Mouse (Mus musculus) testis, postnatal 14 days (tissue): ENCODE results near the gene Bub1b.

ENCODE experiments used
- DNase-seq: peaks from one replicate; pipeline ENCODE4 v3.0.0; 2021; ENCODE audit warnings: low spot score

Bub1b gene

DNA sequence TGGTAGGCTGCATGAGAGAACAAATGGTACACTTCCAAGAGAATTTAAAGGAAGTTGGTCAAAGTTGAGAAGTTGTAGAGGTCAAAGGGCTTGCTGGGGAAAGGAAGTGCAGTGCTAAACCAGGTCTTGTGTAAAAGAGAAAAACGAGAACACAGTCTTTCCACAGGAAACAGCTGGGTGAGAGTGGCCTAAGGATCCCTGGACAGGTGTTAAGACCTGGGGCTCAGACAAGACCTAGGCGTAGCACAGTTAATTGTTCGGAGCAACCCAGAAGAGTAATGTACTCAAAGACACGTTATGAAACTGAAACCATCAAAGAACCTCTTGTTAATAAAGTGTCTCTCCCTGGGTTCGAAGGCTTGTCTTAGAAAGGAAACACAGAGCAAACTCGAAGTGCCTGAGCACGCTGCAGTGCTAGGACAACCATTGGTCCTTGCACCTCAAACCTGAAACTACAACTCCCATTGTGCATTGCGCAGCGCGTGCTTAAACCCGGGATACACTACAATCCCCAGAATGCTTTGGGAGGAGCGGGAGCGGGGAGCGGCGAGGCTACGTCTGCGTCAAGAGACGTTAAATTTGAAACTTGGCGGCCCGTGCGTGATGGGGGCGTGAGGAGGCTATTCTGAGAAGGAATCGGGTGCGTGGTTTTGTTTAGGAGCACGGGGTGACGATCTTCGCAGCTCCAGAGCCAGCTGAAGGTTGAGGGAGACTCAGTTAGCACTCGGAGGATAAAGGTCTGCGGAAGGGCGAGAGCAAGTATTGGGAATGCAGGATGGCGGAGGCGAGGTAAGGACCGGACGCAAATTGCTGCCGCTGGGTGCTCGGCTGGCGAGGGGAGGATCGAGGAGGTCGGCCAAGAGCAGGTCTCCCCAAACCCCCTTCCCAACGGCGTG is at the start of gene Bub1b:
Bub1b (plus strand) TSS at position 539 of the 896 bp plus-strand sequence.
- DNase-seq: peak; percentile 91

DNA sequence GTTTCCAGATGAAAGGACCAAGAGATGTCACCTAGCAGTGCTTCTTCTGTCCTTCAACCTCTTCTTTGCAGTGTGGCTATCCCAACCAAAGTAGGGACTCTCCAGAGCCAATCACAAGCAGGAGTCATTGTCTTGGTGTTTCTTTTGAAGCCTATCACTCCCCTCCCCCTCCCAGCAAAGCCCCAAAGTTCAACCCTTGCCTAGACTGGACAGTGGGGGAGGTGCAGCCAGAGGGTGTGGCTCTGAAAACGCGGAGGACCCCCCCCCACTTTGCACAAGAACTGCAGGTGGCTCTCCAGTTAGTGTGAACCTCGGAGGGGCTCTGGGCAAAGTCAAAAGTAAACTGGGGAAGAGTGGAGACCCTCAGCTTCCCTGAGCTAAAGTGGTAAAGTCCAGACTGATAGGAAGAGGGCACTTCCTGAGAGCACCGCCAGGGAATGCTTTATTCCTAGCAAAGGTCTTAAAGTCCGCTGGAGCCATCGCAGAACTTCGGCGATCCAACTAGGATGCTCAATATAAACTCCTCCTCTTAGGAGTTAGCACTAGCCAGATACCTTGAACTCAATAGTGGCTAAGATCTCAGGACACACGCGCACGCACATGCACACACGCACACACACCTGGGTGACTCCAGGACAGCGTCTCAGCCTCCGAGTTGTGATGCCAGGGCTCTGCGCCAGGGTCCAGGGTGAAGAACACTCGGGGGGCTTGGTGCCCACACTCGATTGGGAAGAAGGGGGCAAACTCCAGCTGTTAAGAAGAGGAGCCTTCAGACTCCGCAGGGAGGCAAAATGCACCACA is 49.4 kb upstream of the Bub1b start:
- DNase-seq: no peak

DNA sequence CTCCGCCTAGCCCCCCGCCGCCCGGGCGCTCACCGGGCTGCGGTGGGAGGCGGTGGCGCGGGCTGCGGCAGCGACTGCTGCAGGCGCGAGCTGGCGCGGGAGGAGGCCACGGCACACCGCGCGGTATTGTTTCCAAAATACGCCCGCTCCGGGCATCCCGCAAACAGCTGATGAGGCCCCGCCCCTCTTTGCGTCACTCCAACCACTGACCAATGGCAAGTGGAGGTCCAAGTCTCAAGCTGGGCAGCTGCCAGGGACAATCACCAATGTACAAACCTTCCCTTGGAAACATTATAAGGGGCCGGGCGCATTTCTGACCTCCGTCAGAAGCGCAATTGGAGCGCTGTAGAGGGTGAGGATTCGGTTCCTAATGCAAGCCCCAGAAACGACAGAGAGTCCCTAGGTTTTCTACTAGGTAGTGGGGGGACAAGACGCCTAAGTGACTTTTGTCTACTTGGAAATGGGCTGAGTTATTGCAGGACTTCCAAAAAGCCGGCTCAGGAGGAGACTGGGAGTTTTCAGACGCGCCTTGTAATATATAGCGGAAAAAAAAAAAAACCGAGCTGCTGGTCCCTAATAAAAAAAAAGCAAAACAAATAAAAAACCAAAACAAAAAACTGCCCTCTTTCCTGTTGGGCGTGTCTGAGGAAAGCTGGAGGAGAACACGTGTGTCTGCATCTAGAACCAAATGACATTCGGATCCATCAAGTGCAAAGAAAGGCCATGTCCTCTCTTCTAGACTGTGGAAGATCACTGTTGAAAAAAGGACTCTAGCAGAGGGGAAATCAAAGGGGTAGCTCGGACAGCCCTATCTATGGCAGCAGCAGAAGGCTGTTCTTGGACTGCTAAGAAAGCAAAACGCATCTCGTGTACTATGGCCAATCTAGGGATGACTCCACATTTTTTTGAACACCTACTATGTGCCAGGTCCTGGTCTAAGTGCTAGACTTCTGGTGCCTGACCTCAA is 48.2 kb upstream of the Bub1b start, which contains the start of gene Bmf:
Bmf (minus strand) TSS at position 181 of the 967 bp plus-strand sequence.
- DNase-seq: peak; percentile 97

- DNase-seq: no peak
These were observed 46.4 kb upstream of the Bub1b start for GRCm38 (mm10) chr2:118551606-118552005.

DNA sequence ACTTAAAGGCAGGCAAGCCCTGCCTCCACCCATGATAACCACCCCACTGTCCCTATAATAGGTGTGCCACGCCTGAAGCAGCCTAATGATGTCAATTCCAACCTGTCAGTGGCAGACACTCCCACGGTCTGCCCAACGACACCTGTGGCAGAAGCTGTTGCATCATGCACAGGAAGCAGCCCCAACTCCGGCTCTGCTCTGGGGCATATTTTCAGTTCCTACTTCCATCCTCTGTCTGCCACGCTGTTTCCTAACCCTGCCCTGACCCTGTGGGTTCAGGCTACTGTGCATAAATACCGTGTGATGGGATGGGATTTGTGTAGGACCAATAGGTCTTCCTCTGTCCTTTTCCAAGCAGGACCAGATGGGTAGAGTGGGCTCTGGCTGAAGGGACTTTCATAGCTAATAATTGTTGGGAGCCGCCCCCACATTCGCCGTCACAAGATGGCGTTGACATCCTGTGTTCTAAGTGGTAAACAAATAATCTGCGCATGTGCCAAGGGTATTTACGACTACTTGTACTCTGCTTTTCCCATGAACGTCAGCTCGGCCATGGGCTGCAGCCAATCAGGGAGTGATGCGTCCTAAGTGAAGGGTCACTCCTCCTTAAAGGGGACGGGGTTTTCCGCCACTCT is 43.5 kb upstream of the Bub1b start:
- peak; percentile 29 for DNase-seq

GRCm38 (mm10) chr2:118558426-118558825 is 39.6 kb upstream of the Bub1b start:
- no peak for DNase-seq

- no peak for DNase-seq
These were observed 36.0 kb upstream of the Bub1b start for GRCm38 (mm10) chr2:118562015-118562414.

- no peak for DNase-seq
These were observed 35.6 kb upstream of the Bub1b start for GRCm38 (mm10) chr2:118562431-118562830.

DNA sequence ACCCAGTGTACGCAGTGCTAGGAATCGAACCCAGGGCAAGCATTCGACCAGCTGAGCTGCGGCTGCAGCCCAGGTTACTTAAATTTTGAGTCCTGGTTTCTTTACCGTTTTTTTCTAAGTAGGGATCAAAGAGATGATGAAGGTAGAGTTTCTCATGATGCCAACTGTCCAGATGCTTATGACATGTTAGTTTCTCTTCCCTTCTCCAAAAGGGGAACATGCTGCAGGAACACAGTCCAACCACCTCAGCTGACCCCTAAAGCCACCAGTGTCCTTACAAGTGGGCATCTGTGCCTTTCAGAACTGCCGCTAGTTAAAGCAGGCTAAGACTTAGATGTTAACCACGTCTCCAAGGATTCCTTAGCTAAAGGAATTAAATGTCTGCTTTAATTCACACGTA is 30.8 kb upstream of the Bub1b start:
- DNase-seq: no peak

DNA sequence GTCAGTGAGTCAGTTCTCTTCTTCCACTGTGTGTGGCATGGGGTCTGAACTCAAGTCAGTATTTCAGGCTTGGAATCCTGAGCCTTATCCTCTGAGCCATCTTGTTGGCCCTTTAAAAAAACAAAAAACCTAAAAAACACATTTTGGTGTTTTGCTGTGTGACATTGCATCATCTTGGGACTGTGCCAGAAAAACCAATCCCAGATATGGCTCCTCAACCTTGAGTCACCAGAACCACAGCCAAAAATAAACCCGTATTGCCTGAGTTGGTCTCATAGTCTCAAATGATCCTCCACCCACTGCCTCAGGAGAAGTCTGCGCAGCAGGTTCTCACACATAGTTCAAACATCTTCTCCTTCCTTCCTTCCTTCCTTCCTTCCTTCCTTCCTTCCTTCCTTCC is 27.1 kb upstream of the Bub1b start:
- DNase-seq: no peak

- no peak for DNase-seq
These were observed 25.7 kb upstream of the Bub1b start for GRCm38 (mm10) chr2:118572183-118572836.

DNA sequence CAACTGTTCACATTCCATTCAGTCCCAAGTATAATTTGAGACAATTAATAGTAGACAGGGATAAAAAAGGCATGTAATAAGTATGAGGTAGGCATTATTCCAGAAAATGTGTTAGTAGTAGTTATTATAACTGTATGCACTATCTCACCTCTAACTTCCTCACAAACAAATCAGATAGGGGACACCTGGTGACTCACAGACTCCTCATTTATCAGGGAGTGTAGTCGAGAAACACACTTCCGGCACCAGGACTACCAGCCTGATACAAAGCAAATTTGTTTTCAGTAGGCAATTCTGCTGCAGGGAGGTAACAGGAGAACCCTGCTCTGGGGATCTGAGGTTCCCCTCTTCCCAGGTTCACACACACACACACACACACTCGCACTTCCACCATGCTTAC is 24.9 kb upstream of the Bub1b start:
- no peak for DNase-seq

DNA sequence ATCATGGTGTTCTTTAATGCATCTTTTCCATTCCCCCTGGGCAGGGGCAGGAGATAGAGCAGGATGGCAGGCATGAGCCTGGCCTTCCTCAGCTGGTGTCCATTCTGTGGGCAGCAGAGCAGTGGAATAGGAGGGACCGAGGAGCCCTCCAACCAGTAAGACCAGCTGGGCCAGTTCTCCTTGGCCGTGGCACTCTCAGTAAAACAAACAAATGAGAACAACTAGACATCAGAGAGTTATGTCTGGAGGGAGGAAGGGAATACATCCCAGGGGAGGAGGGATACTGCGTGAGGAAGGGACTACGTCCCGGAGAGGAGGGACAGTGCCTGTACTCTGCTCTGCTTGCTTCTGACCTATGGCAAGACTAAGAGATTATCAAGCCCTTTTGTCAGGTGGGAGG is 12.0 kb upstream of the Bub1b start:
- no peak for DNase-seq

- DNase-seq: no peak
These were observed 10.3 kb upstream of the Bub1b start for GRCm38 (mm10) chr2:118587686-118588085.

DNA sequence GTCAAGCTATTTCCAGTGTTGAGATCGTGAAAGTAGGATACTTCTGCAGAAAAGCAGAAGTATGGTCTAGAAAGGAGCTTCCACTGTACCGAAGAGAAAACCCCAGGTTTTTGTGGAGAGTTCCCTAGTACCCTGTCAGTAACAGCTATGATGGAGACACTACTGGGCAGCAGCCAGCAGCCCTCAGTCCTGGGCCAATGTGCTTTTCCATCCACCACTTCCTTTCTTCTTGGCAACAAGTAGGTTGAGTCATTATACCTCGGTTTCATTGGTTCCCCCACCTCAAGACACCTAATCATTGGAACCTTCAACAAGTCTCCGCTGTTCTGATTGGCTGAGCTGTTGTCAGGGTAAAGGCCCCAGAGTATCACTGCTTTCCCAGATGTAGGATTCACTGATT is 6.9 kb upstream of the Bub1b start:
- DNase-seq: no peak

GRCm38 (mm10) chr2:118599087-118599486 is 1.1 kb downstream of the Bub1b start:
- no peak for DNase-seq

GRCm38 (mm10) chr2:118601599-118602263 is 3.7 kb downstream of the Bub1b start:
- DNase-seq: no peak

- DNase-seq: no peak
These were observed 6.1 kb downstream of the Bub1b start for GRCm38 (mm10) chr2:118604091-118604490.

GRCm38 (mm10) chr2:118606032-118606431 is 8.0 kb downstream of the Bub1b start:
- no peak for DNase-seq

GRCm38 (mm10) chr2:118606976-118607375 is 9.0 kb downstream of the Bub1b start:
- DNase-seq: no peak
